Mouse (Mus musculus): ENCODE data around the gene Stat3.
A peak's percentile ranks its signal among the peaks of the same experiment; 100 is the strongest.

Gene Stat3

DNA sequence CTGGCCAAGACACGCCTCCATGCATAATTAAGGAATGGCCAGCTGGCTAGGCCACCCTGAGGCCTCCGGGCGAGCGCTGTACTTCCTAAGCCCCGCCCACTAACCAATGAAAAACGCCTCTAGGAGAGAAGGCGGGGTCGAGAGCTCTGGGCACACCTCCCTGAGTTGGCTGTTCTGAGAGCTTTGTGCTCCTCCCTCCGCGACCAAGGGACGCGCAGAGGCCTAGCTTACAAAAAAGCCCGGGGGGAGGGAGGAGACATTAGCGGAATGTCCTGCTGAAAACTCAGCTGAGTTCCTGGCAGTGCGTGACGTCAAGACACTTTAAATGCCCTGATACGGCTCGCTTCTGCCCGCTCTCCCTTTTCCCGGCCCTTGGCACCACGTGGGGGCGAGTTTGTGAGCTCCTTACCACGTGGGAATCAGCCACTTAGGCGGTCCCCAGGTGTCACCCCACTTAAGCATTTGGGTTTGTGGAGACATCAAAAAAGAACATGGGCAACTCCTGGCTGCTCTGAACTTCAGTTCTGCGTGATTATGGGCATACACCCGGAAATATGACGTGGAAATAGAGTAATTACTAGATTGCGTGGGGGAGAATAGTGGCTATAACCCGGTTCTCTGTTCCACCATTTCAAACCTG, at the start of gene Stat3:
Stat3 (minus strand) TSS at position 29 of the 640 bp plus-strand sequence.
- peak; percentile 98 for DNase-seq (ENCODE audit: low read depth, low spot score)

DNA sequence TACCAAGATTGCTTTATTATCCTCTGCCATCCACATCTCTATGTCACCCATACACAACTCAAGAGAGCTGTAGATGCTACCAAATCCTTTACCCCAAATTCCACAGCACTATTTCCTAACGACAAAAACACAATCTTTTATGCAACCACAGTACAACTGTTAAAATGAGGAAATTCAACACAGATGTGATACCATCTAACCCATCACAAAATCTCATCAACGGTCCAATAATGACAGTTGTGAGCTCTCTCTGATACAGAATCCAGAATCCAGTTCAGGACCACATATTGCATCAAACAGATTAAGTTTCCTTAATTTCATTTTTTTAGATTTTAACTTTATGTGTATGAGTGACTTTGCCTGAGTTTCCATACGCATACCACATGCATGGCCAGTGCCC, 49.3 kb upstream of the Stat3 start:
- no peak for DNase-seq (ENCODE audit: low read depth, low spot score)

DNA sequence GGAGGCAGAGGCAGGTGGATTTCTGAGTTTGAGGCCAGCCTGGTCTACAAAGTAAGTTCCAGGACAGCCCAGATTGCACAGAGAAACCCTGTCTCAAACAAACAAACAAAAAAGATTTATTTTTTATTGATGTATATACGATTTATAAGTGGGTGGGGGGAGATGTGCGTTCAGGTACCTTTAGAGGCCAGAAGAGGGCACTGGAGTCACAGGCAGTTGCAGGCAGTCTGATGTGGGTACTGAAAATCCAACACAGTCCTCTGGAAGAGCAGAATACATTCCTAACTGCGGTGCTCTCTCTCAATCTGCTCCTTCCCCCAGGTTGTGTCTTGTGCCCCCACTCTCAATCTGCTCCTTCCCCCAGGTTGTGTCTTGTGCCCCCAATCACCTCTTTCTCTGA, 46.3 kb upstream of the Stat3 start:
- no peak for DNase-seq (ENCODE audit: low read depth, low spot score)

DNA sequence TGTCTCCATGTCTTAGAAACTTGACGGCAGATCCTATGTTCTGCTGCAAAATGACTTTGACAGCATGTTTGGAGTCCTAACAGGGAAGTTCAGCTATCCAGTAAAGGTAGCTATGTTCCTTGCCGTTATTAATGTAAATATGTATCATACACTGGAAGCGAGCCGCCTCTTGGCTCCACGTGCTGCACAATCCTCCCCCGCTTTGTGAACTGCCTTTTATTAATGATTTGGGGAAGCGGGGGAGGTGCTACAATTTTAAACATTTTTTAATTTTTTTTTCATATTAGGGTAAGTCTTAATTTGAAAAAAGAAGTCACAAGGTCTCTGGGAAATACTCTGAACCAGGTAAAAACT, 44.4 kb upstream of the Stat3 start:
- DNase-seq (ENCODE audit: low read depth, low spot score): no peak

DNA sequence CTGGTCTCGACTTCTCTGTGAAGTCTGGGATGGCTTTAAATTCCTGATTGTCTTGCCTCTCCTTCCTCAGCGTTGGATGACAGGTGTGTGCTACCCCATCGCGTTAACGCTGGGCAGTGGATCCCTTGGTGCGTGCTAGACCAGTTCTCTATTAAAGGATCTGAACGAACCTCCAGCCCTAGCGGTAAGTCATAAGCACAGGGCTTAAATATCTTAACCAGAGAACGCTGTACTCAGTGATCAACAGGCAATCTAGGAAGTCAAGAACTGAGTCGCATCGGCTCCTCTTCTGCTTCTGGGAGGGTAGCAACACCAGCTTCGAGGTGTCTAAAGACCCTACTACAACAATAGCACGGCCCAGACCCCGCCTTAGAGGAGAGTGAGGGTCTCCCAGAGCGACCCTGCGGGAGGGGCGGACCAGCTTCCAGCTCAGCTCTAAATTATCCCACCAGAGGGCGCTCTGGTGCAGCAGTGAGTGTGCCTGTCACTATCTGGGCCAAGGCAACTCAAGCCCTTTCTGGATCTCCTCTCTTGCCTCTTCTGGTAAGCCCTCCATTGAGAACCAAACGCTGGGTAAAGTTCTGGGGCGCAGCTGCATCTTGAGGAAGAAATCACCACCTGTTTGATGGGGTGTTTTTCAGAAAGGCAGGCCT, 43.9 kb upstream of the Stat3 start:
- DNase-seq (ENCODE audit: low read depth, low spot score): no peak

DNA sequence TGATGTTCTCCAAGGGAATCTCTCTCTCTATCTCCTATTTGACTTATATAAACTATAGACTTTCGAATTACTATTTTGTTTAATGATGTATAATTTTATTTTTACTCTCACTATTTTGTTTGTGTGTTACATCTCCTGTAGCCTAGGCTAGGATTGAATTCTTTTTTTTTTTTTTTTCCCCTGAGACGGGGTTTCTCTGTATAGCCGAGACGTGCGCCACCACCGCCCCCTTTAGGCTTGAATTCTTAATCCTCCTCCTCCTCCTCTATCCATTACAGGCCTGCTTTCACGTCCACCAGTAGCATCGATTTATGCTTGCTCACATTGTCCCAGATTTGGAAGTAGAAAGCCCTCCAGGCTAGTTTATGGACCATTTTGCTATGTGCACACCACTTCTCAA, 42.7 kb upstream of the Stat3 start:
- no peak for DNase-seq (ENCODE audit: low read depth, low spot score)

DNA sequence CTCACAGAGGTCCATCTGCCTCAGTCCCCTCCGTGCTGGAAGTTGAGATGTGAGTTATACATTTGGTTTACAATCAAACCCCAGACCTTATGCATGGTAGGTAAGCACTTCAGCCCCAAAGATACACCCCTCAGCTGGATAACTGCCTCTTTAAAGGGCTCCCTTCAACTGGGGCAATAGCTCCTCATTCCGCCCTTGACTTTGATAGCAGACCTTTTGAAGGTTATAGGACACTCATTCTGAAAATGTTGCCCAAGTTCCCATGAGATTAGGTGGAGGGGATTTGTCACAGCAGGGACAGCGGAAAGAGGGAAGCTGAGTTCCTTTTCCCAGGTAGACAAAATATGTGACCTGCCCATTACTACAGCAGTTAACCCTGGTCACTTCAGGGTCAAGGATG, 41.9 kb upstream of the Stat3 start:
- DNase-seq (ENCODE audit: low read depth, low spot score): no peak

DNA sequence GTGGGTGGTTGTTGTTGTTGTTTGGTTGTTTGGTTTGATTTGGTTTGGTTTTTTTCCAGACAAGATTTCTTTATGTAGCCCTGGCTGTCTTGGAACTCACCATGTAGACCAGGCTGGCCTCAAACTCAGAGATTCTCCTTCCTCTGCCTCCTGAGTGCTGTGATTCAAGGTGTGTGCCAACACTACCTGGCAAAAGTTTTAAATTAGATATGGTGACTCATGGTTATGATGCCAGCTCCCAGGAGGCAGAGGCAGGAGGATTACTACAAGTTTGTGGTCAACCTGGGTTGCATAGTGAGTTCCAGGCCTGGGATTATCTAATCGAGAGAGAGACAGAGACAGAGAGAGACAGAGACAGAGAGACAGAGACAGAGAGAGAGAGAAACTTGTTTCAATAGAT, 41.1 kb upstream of the Stat3 start:
- DNase-seq (ENCODE audit: low read depth, low spot score): no peak

DNA sequence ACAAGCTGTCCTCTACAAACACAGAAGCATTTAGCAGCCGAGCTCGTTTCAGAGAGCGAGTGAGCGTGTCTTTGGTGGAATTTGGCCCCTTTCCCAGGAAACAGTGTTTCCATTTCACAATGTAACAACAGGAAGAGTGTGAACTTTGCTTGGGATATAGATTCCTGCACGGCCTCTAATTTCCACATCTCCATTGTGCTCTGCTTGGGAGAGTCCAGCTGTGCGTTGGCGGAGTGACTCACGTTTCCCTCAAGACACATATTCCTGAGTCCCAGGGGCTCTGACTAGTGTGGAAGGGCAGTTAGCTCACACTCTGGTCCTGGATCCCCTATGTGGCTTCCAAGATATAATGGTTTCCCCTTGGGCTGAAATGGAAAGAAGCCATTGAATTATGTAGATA, 40.5 kb upstream of the Stat3 start:
- DNase-seq (ENCODE audit: low read depth, low spot score): no peak

DNA sequence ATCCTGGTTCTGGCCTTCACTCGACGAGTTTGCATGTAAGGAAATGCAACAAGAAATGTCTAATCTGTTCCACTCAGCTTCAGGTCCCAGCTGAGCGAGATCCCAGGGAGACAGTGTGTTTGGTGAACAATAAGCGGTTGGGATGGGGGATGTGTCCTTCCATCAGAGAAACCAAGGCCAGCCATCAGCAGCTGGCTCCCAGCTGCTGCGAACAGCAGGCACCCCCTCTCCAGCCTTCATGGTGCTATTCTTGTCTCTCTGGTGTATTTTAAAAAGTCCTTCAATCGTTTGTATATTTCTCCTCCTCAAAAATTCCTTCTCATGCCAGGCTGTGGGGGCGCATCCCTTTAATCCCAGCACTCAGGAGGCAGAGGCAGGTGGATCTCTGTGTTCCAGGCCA, 35.9 kb upstream of the Stat3 start:
- DNase-seq (ENCODE audit: low read depth, low spot score): no peak

DNA sequence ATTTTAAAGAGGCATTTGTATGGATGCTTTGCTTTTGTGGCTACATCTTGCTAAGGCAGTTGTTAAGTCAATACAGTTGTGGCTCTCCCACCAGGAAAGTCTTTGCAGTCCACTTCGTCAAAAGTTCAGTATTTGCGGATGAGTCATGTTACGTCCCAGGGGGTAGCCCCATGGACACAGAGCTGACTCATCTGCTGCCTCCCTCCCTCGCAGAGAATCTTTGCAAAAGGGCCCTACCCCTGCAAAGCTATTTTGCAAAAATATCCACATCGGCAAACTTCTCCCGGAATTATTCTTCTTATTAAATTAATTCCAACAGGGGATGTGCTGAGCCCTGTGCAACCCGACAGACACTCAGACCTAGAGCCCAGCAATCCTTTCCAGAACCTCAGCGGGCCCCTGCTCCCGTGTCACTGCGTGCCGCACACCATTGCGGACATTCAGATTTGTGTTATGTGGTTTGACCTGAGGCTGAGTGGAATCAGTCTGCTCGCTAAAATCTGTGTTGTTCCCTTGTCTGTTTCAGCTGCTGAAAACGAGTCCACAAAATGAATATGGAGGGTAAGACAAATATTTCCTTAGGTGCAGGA, 35.1 kb upstream of the Stat3 start:
- no peak for DNase-seq (ENCODE audit: low read depth, low spot score)

DNA sequence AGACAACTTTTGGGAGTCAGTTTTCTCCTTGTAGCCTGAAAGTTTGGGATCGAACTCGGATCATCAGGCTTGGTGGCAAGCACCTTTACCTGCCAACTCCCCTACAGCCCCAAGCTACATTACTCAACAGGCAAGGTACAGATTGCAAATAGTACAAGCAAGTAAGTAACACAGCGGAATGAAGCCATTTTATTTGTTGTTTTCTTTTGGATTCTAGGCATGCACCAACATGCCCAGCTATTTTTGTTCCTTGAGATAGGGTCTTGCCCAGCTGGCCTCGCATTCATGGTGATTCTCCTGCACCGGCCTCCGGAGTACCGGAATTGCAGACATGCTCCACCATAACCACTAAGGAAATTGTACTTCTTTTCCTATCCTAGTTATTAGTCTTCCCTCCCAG, 33.9 kb upstream of the Stat3 start:
- DNase-seq (ENCODE audit: low read depth, low spot score): no peak

DNA sequence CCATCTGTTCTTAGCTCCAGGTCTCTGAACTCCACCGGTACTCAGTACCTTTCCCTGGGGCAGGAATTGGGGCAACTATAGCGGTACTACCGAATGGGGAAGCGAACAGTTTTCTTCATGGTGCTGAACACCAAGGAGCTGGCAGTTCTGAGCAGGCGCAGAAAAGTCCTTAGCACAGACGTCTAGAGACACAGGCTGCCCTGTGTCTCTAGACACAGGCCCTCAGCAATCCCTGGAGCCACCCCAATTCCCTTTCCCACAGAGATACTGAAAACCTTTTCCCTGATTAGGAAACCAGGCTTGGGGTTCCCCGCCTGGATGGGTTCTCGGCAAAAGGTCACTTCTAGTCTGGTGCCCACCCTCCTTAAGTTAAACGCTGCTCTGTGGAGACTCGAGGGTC, 32.1 kb upstream of the Stat3 start:
- no peak for DNase-seq (ENCODE audit: low read depth, low spot score)

DNA sequence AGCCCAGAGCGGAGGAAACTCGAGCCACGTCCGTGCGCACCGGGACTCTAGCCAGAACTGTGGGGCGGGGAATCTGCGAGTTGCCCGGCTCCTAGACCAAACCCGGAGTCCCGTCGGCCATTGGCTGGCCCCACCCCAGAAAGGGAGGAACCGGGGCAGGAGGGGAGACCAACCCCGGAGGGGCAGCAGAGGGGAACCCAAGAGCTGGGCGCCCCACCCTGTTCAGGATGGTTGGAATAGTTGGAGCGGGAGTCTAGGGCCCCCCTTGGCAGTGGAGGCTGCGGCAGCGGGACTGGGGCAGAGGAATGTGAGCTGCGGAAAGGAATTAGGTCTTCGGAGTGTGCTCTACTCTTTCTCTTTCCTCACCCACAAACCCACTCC, 31.2 kb upstream of the Stat3 start, which contains the start of gene Cavin1:
Cavin1 (minus strand) TSS at position 331 of the 381 bp plus-strand sequence.
- DNase-seq (ENCODE audit: low read depth, low spot score): no peak

DNA sequence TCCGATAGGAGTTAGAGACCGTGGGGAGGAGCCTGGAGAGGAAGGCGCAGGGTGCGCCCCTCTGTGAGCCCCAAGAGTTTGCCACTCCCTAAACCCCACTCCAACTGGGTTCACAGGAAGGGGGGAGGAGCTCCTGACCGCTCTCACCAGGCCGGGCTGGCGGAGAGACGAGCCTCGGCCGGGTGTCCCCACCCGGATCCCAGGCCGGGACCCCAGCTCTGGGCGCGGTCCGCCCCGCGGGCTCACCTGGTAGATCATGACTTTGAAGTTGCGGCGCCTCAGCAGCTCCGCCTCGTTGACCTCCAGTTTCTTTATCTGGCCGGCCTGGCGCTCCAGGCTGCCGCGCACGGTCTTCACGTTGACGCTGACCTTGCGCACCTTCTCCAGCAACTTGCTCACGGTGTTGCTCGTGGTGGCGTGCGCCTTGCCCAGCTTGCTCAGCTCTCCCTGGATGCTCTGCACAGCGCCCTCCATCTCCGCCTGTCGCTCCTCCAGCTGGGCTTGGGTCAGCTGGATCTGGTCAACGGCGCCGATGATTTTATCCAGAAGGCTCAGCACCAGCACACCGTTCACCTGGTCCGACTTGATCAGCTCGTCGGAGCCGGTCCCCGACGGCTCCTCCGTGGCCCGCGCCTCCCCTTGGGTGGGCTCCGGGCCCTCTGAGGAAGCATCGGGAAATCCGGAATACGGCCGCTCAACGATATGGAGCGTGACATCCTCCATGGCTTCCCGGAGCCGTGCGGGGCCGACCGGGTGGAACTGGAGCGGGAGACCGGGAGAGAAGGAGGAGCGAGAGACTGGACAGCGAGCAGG, 30.6 kb upstream of the Stat3 start:
- DNase-seq (ENCODE audit: low read depth, low spot score): no peak

DNA sequence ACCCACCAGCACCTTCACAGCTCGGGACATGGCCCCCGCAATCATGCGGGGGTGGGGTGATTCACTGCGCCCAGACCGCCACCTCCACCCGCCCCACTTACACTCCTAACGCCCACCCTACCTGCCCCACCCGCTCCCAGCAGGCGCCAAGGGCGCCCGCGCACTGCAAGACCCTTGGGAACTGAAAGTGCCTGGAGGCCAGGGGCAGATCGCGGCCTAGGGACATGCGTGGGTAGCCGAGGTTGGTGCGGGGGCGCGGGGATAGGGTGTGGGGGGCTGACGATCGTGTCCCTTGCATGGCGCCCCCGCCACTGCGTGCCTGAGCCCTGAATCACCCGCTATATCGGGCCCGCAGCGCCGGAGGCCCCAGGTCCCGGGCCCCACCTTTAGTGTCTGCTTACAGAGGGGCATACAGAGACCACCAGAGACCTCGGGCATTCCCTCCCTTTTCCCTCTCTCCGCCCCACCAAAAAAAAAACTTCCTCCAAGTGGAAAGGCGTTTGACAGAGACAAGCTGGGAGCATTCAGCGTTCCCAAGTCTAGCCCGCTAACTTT, 29.9 kb upstream of the Stat3 start:
- DNase-seq (ENCODE audit: low read depth, low spot score): no peak

DNA sequence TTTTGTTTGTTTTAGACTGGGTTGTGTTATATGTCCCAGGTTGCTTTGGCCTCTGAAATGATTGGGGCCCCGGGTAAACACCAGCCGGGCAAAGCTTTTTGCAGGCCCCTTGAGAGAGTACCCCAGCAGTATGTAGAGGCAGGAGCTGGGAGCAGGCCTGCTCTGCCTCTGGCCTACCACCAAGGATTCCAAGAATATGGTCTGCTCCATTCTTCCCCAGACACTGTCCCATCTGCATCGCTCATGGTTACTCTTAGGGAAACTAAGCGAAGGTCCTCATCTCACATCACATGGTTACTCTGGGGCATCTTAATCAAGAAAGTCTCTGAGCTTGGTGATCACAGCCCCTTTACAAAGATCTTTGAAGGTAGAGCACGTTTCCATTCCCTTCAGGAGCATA, 29.2 kb upstream of the Stat3 start:
- DNase-seq (ENCODE audit: low read depth, low spot score): no peak

DNA sequence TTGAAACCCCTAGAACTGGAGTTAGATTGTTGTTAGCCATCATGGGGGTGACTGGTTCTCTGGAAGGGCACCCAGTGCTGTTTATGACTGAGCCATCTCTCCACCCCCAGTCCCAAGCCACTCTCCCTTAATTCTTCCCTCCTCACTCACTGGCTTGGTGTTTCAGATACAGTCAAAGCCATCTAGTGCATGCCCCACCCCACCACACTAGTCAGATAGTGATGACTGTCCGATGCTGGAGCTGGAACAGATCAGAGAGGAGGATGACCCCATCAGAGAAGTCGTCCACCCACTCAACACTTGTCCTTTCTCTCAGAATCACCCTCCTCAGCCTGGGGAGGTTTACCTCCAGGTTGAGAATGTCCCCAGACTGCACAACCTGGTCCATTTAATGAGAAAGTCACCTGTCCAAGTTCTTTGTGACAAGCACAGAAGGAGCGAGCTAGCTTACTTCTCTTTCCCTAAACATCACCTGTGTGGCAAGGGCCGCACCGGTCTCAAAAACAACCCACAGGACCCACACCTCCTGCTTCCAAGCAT, 28.6 kb upstream of the Stat3 start:
- DNase-seq (ENCODE audit: low read depth, low spot score): no peak

DNA sequence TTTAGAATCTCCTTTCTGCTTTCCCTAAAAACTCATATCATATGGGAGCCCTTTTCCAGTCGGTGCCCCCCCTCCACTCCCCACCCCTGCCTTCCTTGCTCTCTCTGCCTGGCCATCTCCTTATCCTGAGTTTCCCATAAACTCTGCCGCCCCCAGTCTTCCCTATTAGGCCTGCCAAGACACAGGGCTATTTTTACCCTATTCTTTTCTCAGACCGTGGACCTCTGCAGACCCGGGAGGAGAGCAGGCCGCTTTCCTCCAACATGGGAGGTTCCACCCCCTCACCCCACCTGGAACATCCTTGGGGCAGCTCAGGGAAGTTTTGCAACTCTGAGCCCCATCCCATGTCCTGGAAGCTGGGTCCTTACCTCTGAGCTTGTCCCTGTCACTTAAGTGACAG, 28.0 kb upstream of the Stat3 start:
- DNase-seq (ENCODE audit: low read depth, low spot score): no peak

DNA sequence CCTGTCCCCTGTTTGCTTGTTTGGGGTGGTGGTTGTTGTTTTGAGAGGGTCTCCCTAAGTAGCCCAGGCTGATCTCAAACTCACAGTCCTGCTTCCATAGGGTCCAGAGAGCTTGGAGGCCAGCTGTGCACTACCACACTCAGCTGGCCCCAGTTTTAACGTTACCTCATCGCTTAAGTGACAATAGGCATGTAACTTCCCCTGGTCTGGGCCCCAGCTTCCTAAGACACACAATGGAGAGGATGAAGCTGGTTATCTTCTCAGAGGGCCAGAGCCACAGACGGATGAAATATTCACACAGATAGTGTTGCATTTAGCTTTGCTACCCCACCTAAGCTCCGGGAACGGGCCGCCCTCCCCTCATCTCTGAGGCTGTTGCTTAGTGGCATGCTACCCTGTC, 26.4 kb upstream of the Stat3 start:
- no peak for DNase-seq (ENCODE audit: low read depth, low spot score)

DNA sequence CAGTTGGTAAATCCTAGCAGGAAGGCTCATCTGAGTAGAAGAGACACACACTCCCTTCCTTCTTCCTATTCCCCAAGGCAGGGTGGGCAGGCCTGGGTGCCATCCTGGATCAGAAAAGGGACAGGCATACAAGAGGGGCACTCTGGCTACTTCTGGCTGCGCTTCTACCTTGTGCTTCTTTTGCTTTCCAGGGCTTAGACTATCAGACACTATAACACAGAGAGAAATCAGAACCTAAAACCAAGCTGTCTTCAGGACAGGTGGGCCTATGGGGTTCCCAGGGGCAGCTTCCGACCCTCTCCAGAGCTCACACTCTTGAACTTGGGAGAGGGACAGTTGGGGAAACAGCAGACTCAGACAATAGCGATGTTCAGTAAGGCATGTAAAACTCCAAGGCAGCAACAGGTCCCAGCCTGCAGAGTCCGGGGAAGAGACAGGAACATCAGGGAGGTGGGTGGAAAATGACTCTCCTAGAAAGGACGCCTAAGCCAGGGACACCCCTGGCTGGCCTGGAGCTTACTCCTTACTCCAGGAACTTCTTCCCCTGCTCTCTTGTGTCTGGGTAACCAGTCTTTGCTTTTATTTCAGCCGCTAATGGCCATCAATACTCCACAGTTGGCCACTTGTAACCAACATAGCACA, 25.7 kb upstream of the Stat3 start:
- DNase-seq (ENCODE audit: low read depth, low spot score): no peak

DNA sequence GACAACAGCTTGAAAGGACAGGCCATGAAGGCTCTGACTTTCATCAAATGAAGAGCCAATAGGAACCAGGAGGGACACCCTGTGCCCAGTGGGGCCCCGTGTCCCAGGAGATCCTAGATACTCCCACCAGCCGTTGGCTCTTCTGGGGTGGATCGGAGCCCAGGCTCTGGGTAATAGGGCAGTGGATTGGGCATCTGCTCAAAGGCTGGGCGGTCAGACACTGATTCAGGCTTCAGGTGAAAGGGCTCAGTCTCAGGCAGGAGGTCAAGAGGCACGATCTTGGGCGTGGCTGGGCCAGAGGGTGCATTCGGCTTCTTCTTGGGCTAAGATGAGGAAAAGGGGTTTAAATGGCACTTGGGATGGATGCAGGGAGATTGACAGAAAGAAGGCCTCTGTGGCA, 24.8 kb upstream of the Stat3 start:
- DNase-seq (ENCODE audit: low read depth, low spot score): no peak
